ENCODE assay signal across 24 mouse cellular contexts in genomic region chr13:34498910-34499309, GRCm38 (mm10).
"Had no signal": no experiment of that assay in that cellular context is flagged by ENCODE, and none has a peak within 500 bp of the region (broad histone marks: within the 10 kb centered on the region; RNA-seq: fewer than 3 reads in every experiment).

No protein-coding gene starts in this region.

- ATAC-seq: hindbrain, embryonic 16.5 days; inflammation-experienced regulatory T-cells, adult 6 months; intestine, embryonic 15.5 days; intestine, postnatal 0 days; liver, embryonic 12.5 days had no signal

- H3K36me3 ChIP-seq: heart, embryonic 10.5 days; heart, embryonic 12.5 days; hindbrain, embryonic 10.5 days; hindbrain, embryonic 12.5 days; intestine, embryonic 15.5 days; limb, embryonic 13.5 days; limb, embryonic 15.5 days; liver, embryonic 12.5 days had no signal

- H3K27me3 ChIP-seq: heart, embryonic 12.5 days; hindbrain, embryonic 12.5 days; intestine, embryonic 15.5 days; limb, embryonic 13.5 days; limb, embryonic 15.5 days; liver, embryonic 12.5 days had no signal

- H3K27ac ChIP-seq: heart, embryonic 10.5 days; hindbrain, embryonic 10.5 days; hindbrain, embryonic 12.5 days; hindbrain, embryonic 14.5 days; intestine, embryonic 15.5 days; layer of hippocampus, adult 2 months; limb, embryonic 13.5 days; limb, embryonic 15.5 days; liver, embryonic 12.5 days; liver, embryonic 14.5 days had no signal

- H3K9ac ChIP-seq: heart, embryonic 12.5 days; hindbrain, embryonic 12.5 days; hindbrain, embryonic 14.5 days; intestine, embryonic 15.5 days; limb, embryonic 13.5 days; limb, embryonic 15.5 days; liver, embryonic 12.5 days; liver, embryonic 14.5 days had no signal

- H3K4me1 ChIP-seq: heart, embryonic 10.5 days; heart, embryonic 12.5 days; hindbrain, embryonic 10.5 days; hindbrain, embryonic 12.5 days; intestine, embryonic 15.5 days; limb, embryonic 13.5 days; limb, embryonic 15.5 days; liver, embryonic 12.5 days had no signal

- DNase-seq: gastrocnemius, postnatal 14 days; gastrocnemius, postnatal 36 days; heart, postnatal 10 days; heart, postnatal 4 days; kidney, adult 18-20 months; kidney, adult 8-10 months; kidney, postnatal 10 days; kidney, postnatal 25 days; kidney, postnatal 4 days; left cerebral cortex, postnatal 4 days had no signal

- H3K4me3 ChIP-seq: heart, embryonic 10.5 days; heart, embryonic 12.5 days; hindbrain, embryonic 10.5 days; hindbrain, embryonic 12.5 days; intestine, embryonic 15.5 days; layer of hippocampus, adult 2 months; limb, embryonic 13.5 days; limb, embryonic 15.5 days; liver, embryonic 12.5 days had no signal
